Mouse (Mus musculus) CD8-positive naive resting alpha-beta T cell, adult 2 months (primary cell): ENCODE data around the gene Gm21454.
"Not testable (repeated sequence)": the region's sequence is repeated elsewhere in the genome, so short reads cannot be mapped to it uniquely, and the experiment has no call there.

ENCODE experiments used
- DNase-seq, 2 experiments: peaks; one replicate each; pipeline ENCODE4 v3.0.0; 2022; ENCODE audit warnings: low read depth in 2 of 2, low spot score in 2 of 2

Gm21454 gene

GRCm38 (mm10) chrY:13252091-13252490 is at the start of gene Gm21454, which contains the start of gene Gm21440:
TSS of gene Gm21454 (plus strand) at chrY:13252442.
TSS of gene Gm21440 (plus strand) at chrY:13252391.
- not testable (repeated sequence) for DNase-seq

- DNase-seq, result not testable (repeated sequence)
These were observed 28.4 kb upstream of the Gm21454 start, which contains the start of gene Gm21828 for GRCm38 (mm10) chrY:13223828-13224227. TSS of gene Gm21828 (minus strand) at chrY:13223928.

- DNase-seq, result not testable (repeated sequence)
These were observed 96.7 kb downstream of the Gm21454 start, which contains the start of gene Gm21725 for GRCm38 (mm10) chrY:13348963-13349362. TSS of gene Gm21725 (minus strand) at chrY:13349063.
